Mouse (Mus musculus) spleen, adult 12 weeks (tissue): ENCODE data around the gene Mtmr3.
A peak's percentile ranks its signal among the peaks of the same experiment; 100 is the strongest.

Experiments used
- DNase-seq: peaks from one replicate; pipeline ENCODE4 v3.0.0; 2022; ENCODE audit warnings: low spot score

Gene Mtmr3

DNA sequence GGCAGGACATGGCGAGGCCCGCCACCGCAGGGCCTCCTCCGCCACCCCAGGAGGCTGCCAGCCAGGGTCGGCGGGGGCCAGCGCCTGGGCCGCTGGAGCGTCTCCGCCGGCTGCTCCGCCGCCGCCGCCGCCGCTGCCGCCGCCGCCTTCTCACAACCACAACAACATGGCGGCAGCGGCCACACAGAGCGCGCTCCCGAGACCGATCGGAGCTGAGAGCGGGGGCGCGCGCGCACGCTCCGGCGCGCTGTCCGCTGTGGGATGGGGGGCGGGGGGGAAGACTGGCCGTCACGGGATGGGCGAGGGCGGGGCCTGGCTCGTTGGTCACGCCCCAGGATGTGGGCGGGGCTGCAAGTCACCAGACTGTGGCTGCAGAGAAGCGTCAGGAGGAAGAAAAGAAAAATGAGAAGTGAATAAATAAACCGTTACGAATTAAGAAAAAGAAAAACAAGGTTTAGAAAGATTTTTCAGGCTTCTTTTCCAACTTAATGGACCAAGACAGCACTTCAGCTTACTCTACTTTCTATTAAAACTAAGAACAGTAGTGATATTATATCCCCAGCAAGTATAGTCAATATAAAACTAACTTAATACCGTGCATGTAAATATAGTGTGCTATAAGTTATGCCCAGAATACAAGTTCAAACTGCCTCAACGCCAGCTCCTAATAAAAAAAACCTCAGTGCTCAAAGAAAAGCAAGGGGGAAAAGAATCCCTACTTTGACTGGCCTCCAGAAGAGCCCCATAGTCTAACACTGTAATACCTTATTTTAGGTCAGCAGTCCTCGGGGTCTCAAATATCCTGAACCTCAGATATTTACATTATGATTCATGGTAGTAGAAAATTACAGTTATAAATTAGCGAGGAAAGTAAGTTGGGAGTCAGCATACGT is at the start of gene Mtmr3:
TSS of gene Mtmr3 (minus strand) at position 256 of the 893 bp plus-strand sequence.
- peak; percentile 95 for DNase-seq

GRCm38 (mm10) chr11:4643722-4644121 is 49.1 kb upstream of the Mtmr3 start:
- DNase-seq, result no peak

DNA sequence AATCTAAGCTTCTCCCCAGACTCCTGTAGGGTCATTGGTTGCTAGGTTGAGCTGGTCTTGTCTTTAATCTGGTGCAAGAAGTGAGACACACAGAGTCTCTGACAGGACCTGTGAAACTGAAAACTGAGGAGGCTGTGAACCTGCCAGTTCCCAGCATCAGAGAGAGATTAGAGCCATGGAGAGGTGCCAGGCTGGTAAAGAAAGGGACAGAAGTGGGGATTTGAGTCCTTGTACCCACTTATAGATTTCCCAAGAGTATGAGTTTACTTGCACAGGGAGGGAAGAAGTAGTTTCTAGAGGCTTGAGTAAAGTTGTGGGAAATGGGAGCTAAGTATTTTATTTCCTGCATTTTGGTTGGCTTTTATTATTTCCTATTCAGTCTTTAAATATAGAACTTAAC is 46.5 kb upstream of the Mtmr3 start:
- DNase-seq, result no peak

GRCm38 (mm10) chr11:4638261-4638660 is 43.6 kb upstream of the Mtmr3 start:
- DNase-seq, result no peak

DNA sequence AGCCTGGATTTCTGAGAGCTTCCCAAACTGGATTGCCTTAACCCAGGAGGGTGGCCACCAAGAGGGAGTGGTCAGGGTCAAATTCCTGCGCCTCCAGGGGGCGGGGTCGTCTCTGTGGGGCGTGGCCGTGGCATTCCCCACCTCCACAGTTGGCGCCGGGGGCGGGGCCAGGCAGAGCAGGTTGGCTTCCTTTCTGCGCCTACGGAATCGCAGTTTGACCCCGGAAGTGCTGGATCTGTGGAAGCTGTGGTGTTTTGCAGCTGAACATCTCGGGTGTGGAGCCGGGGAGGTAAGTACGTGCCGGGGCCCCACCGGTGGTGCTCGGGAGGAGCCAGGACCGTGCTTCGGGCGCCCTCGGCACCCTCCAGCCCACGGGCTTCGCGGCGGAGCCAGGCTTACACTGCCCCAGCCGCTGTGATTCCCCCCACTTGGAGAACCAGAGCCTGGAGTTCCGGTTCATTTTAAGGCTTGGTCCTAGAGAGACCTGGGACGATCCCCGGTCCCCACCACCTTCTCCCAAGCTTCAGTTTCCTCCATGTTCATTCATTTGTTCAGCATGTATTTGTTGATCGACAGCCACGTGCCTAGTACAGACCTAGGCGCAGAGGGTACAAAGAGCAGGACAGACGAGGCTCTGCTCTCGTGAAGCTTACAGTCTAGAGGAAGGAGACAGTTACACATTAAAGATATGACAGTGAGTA is 43.0 kb upstream of the Mtmr3 start, which contains the start of gene Ascc2:
TSS of gene Ascc2 (plus strand) at position 214 of the 701 bp plus-strand sequence.
- peak; percentile 91 for DNase-seq

DNA sequence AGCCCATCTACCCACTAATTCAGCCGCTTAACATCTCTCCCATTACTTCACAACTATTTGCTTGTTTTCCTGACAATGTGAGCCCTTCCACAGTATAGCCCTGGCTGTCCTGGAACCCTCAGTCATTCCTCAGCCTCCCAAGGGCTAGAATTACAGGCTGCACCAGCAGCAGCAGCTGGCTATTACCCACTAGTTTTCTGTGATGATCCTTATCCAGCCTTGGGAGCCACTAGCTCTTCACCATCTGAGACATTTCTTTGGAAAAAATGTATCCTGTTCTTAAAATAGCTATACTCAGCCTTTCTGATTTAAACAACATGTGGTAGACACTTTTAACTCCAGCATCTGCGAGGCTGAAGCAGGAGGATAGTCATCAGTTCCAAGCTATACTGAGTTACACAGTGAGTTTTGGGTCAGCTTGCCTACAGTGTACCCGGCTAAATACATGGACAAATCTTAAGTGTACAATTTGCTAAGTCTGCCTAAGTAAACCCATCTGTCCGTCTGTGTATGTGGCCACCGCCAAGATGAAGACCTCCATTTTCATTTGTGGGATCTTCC is 42.2 kb upstream of the Mtmr3 start:
- DNase-seq, result no peak

- DNase-seq, result no peak
Measured at GRCm38 (mm10) chr11:4634395-4634794, 39.7 kb upstream of the Mtmr3 start.

- no peak for DNase-seq
Measured at GRCm38 (mm10) chr11:4633420-4633819, 38.8 kb upstream of the Mtmr3 start.

GRCm38 (mm10) chr11:4629861-4630280 is 35.2 kb upstream of the Mtmr3 start:
- DNase-seq, result no peak

DNA sequence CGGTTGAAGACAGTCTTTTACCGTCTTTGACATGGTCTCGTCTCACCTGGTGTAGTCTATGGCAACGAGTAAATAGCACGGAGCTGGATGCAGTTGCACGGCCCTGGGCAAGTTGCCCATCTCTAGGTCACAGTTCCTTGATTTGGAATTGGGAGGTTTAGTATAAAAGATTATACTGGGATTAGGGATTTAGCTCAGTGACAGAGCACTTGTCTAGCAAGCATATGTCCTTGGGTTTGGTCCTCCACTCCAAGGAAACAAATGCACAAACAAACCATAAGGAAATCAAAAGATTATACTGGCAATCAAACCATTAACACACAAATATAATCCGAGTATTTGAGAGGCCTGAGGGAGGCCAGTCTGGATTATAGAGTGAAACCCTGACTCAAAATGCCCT is 33.0 kb upstream of the Mtmr3 start:
- DNase-seq, result no peak

GRCm38 (mm10) chr11:4625931-4626330 is 31.3 kb upstream of the Mtmr3 start:
- no peak for DNase-seq

- DNase-seq, result no peak
Measured at GRCm38 (mm10) chr11:4622997-4623396, 28.3 kb upstream of the Mtmr3 start.

DNA sequence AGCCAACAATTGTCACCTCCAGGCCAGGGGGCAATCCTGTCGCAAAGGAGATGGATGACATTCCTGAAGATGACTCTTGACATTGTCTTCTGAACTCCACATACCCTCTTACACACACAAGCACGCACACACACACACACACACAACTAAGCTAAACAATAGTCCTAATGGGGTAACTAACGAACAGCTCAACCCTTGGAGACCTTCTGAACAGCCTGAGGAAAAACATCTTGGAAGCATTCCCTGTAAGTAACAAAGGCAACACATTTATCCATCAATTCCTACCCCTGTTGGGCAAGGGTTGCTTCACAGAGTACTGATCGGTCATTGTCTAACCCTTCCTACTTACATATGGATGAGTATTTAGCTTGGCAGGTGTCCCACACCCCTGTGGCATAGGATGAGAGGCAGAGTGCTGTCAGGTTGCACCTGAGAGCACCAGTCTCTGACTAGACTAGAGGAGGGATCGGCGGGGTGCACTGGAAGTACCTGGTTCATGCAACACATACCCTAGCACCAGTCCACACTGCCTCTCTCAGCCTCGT is 27.9 kb upstream of the Mtmr3 start:
- no peak for DNase-seq

- no peak for DNase-seq
Measured at GRCm38 (mm10) chr11:4621866-4622265, 27.2 kb upstream of the Mtmr3 start.

DNA sequence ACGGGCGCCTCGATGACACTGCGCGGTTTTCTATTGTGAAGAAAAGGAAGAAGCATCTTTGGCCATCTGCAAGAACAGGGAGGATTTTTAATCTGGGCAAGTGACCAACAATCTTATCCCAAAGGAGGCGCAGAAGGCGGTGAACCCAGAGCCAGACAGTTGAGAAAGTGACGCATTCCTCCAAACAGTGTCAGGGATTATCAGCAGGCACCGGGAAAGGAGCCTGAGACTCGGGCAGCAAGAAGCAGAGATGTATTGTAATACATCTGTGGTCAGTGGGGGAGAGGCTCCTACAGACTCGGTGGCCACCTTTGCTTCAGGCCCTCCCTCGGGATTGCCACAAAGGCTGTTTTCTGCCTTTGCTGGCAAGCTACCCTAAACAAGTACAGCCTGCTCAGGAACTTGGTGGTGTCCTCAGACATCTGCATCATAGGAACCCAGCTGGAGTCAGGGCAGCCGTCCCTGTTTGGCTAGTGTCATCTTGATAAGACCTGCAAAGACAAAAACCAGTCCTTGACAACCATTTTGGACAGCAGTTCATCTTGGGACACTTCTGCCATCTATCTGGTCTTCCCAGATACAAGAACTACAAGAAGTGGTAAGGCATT is 25.9 kb upstream of the Mtmr3 start:
- DNase-seq, result no peak

DNA sequence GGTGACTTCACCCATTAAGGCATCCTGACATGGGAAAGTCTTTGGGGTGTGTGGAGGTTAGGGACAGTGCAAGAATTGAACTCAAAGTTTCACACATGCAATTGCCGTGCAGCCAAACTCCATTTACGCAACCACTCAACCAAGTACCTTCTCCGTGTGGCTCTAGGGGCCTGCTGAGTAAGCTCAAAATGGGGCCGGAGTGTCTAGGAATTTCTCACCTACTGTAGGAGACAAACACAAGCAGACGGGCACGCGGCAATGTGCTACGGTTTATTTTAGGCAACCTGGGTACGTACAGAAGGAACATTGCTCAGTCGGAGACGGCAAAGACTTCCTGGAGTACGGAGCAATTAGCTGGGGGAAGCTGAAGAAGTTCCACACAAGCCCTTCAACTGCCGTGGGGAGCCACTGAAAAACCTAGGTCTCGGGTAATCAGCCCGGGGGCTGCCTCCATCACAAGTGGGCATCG is 25.4 kb upstream of the Mtmr3 start, which contains the start of gene Gm11032:
TSS of gene Gm11032 (plus strand) at position 51 of the 469 bp plus-strand sequence.
- DNase-seq, result no peak

- no peak for DNase-seq
Measured at GRCm38 (mm10) chr11:4611904-4612303, 17.2 kb upstream of the Mtmr3 start.

GRCm38 (mm10) chr11:4606541-4606940 is 11.9 kb upstream of the Mtmr3 start:
- DNase-seq, result no peak

- peak; percentile 70 for DNase-seq
Measured at GRCm38 (mm10) chr11:4605414-4605813, 10.8 kb upstream of the Mtmr3 start.

- DNase-seq, result no peak
Measured at GRCm38 (mm10) chr11:4604441-4604840, 9.8 kb upstream of the Mtmr3 start.

GRCm38 (mm10) chr11:4602691-4603441 is 8.2 kb upstream of the Mtmr3 start:
- peak; percentile 26 for DNase-seq
